Mouse (Mus musculus) ES-E14 (cell line): ENCODE measurements around the gene Fndc5.

Experiments
- HCFC1 ChIP-seq: IDR thresholded peaks from 2 replicates; pipeline ENCODE4 v1.6.1; 2012; ENCODE audit warnings: low read length, inconsistent platforms, borderline replicate concordance; ENCODE audit not compliant: insufficient read depth
- ZC3H11A ChIP-seq: IDR thresholded peaks from 2 replicates; pipeline ENCODE4 v1.6.1; 2012; ENCODE audit warnings: low read depth, mild to moderate bottlenecking, inconsistent platforms, low read length, borderline replicate concordance

GRCm38 (mm10) chr4:129122107-129122506 is 14.7 kb upstream of the Fndc5 start:
- TF ChIP-seq ZC3H11A: no peak
- no peak for TF ChIP-seq HCFC1
